Mouse (Mus musculus): Measurements from ENCODE around the gene Olfr1228. TPM values are rescaled to one million over a fixed set of nuclear protein-coding genes. Genes with fewer than 3 reads are reported as not detected.

The Olfr1228 gene
- polyA plus RNA-seq (2014; fragmentation: Nextera tagmentation; extraction: Ambion mirVana): not detected in 2 replicates

DNA sequence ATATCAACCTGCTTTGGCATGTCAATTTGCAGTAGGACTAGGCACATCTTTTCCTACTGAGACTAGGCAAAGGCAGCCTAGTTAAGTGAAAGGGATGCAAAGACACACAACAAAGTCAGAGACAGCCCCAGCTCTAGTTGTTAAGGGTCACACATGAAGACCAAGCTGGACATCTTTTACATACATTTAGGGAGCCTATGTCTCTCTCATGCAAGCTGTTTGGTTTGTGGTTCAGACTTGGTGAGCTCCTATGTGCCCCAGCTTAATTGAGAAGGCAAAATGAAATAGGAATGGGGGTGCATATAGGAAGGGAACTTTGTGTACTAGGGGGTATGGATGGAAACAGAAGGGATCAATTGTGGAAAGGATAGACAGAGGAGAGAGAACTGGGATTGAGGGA, at the start of gene Olfr1228:
TSS of gene Olfr1228 (minus strand) at position 101 of the 400 bp plus-strand sequence.
- Histone ChIP-seq H3K4me2 (ENCODE audit: low read depth) (no peak within 1 kb of the TSS), H3K9me3 (ENCODE audit: control insufficient read depth, low read length) (no peaks in the 10 kb centered on the region), H3K27ac (ENCODE audit: low read depth, low read length) (no peak within 1 kb of the TSS), H3K4me1 (ENCODE audit: control insufficient read depth, insufficient read depth, low read length) (no peaks in the 10 kb centered on the region), H3K4me3 (ENCODE audit: low read depth, low read length) (no peak within 1 kb of the TSS), H3K27me3 (ENCODE audit: control insufficient read depth, insufficient read depth, low read length) (no peaks in the 10 kb centered on the region), H3K9ac (ENCODE audit: low read length) (no peak within 1 kb of the TSS), H3K36me3 (ENCODE audit: control insufficient read depth, insufficient read depth, low read length) (no peaks in the 10 kb centered on the region)
- ATAC-seq (ENCODE audit: insufficient read depth, low FRiP score, low TSS enrichment) (no peak), DNase-seq (ENCODE audit: low spot score) (no peak)

DNA sequence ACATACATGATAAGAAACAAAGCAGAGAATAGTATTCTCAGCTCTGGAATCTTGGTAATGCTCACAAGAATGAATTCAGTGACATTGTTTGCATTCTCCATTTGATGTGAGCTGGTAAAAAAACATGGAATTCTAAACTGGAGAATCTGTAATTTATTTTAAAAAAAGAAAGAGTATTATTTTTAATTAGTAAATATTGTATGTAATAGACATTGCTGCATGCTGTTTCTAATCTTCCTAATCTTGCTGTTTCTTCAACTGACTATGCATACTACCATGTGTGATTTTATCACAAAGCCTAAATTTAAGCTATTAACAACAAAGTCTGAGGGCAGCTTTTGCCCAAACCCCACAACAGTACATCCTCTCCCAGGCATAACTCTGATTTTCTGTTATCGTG, 43.3 kb upstream of the Olfr1228 start, which contains the start of gene Olfr1230:
TSS of gene Olfr1230 (minus strand) at position 101 of the 400 bp plus-strand sequence.
- no peak for DNase-seq (ENCODE audit: low spot score)
- Histone ChIP-seq H3K36me3 (ENCODE audit: control insufficient read depth, insufficient read depth, low read length) (no peaks in the 10 kb centered on the region), H3K27me3 (ENCODE audit: control insufficient read depth, insufficient read depth, low read length) (no peaks in the 10 kb centered on the region), H3K9ac (ENCODE audit: low read length) (no peak within 1 kb of the TSS), H3K4me1 (ENCODE audit: control insufficient read depth, insufficient read depth, low read length) (no peaks in the 10 kb centered on the region), H3K4me3 (ENCODE audit: low read depth, low read length) (no peak within 1 kb of the TSS), H3K9me3 (ENCODE audit: control insufficient read depth, low read length) (no peaks in the 10 kb centered on the region), H3K27ac (ENCODE audit: low read depth, low read length) (no peak within 1 kb of the TSS), H3K4me2 (ENCODE audit: low read depth) (no peak within 1 kb of the TSS)
- WGBS: 93% methylated on average over 1 of the region's 1 CpGs
- ATAC-seq (ENCODE audit: insufficient read depth, low FRiP score, low TSS enrichment): no peak

DNA sequence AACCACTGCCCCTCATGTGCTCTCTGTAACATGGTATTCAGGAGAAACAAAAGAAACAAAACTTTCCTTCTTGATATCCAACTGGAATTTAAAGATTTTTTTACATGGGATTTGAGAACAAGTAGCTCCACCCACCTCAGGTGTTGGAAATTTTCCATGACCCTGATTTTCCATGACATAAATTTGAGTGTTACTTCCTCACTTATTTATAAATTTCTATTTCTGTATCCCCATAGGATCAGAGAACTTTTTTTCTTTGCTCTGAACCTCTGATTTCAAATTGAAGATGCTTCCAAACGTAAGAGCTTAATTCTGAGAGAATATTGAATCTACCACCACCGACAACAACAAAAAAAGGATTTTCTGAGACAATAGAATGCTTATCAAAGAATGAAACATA, 34.1 kb upstream of the Olfr1228 start, which contains the start of gene Olfr1229:
TSS of gene Olfr1229 (minus strand) at position 101 of the 400 bp plus-strand sequence.
- Histone ChIP-seq H3K9ac (ENCODE audit: low read length) (no peak within 1 kb of the TSS), H3K27ac (ENCODE audit: low read depth, low read length) (no peak within 1 kb of the TSS)
- ATAC-seq (ENCODE audit: insufficient read depth, low FRiP score, low TSS enrichment): no peak

DNA sequence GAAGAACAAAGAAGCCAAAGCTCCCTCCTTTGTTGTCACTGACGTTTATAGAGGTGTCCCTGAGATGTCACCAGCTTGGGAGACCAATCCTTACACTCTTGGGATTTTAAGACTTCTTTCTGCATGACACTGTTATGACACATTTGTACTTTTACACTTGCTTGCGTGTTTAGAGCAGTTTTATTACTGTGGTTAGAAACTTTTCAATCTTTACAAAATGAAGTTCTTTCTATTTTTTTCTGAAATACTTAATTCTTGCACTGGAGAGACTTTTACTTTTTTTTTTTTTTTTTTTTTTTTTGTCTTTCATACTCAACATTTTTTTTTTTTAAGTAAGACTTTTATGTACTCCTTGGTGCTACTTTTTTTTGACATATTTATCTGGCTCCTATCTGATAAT, 53.9 kb downstream of the Olfr1228 start, which contains the start of gene Olfr1226:
TSS of gene Olfr1226 (minus strand) at position 101 of the 400 bp plus-strand sequence.
- no peak within 1 kb of the TSS for H3K27ac ChIP-seq (ENCODE audit: low read depth, low read length)
- no peaks in the 10 kb centered on the region for H3K9me3 ChIP-seq (ENCODE audit: control insufficient read depth, low read length)
- H3K36me3 ChIP-seq (ENCODE audit: control insufficient read depth, insufficient read depth, low read length): no peaks in the 10 kb centered on the region
- no peaks in the 10 kb centered on the region for H3K27me3 ChIP-seq (ENCODE audit: control insufficient read depth, insufficient read depth, low read length)
- 70% methylated on average over 2 of the region's 2 CpGs for WGBS
- no peak within 1 kb of the TSS for H3K4me2 ChIP-seq (ENCODE audit: low read depth)
- no peak within 1 kb of the TSS for H3K9ac ChIP-seq (ENCODE audit: low read length)
- DNase-seq (ENCODE audit: low spot score) (no peak), ATAC-seq (ENCODE audit: insufficient read depth, low FRiP score, low TSS enrichment) (no peak)
- H3K4me1 ChIP-seq (ENCODE audit: control insufficient read depth, insufficient read depth, low read length): no peaks in the 10 kb centered on the region
- H3K4me3 ChIP-seq (ENCODE audit: low read depth, low read length): no peak within 1 kb of the TSS

More for the DNA sequence above, 34.1 kb upstream of the Olfr1228 start, which contains the start of gene Olfr1229:
- Histone ChIP-seq H3K9me3 (ENCODE audit: control insufficient read depth, low read length) (no peaks in the 10 kb centered on the region), H3K4me1 (ENCODE audit: control insufficient read depth, insufficient read depth, low read length) (no peaks in the 10 kb centered on the region), H3K4me3 (ENCODE audit: low read depth, low read length) (no peak within 1 kb of the TSS), H3K27me3 (ENCODE audit: control insufficient read depth, insufficient read depth, low read length) (no peaks in the 10 kb centered on the region), H3K36me3 (ENCODE audit: control insufficient read depth, insufficient read depth, low read length) (no peaks in the 10 kb centered on the region), H3K4me2 (ENCODE audit: low read depth) (no peak within 1 kb of the TSS)
- no peak for DNase-seq (ENCODE audit: low spot score)
- 84% methylated on average over 2 of the region's 2 CpGs for WGBS

Other genes with a start within 250 kb of the Olfr1228 start
- not detected in 2 replicates for gene Olfr1215, start 247.1 kb downstream of the Olfr1228 start, polyA plus RNA-seq (2014; fragmentation: Nextera tagmentation; extraction: Ambion mirVana)
- not detected in 2 replicates for gene Olfr1216, start 235.7 kb downstream of the Olfr1228 start, polyA plus RNA-seq (2014; fragmentation: Nextera tagmentation; extraction: Ambion mirVana)
- not detected in 2 replicates for gene Olfr1217, start 222.0 kb downstream of the Olfr1228 start, polyA plus RNA-seq (2014; fragmentation: Nextera tagmentation; extraction: Ambion mirVana)
- gene Olfr1218, start 192.9 kb downstream of the Olfr1228 start, polyA plus RNA-seq (2014; fragmentation: Nextera tagmentation; extraction: Ambion mirVana): not detected in 2 replicates
- not detected in 2 replicates for gene Olfr1219, start 170.5 kb downstream of the Olfr1228 start, polyA plus RNA-seq (2014; fragmentation: Nextera tagmentation; extraction: Ambion mirVana)
- not detected in 2 replicates for gene Olfr1220, start 147.2 kb downstream of the Olfr1228 start, polyA plus RNA-seq (2014; fragmentation: Nextera tagmentation; extraction: Ambion mirVana)
- not detected in 2 replicates for gene Olfr1221, start 136.8 kb downstream of the Olfr1228 start, polyA plus RNA-seq (2014; fragmentation: Nextera tagmentation; extraction: Ambion mirVana)
- gene Olfr1222, start 121.0 kb downstream of the Olfr1228 start, polyA plus RNA-seq (2014; fragmentation: Nextera tagmentation; extraction: Ambion mirVana): not detected in 2 replicates
- not detected in 2 replicates for gene Olfr1223, start 102.5 kb downstream of the Olfr1228 start, polyA plus RNA-seq (2014; fragmentation: Nextera tagmentation; extraction: Ambion mirVana)
- not detected in 2 replicates for gene Olfr1224-ps1, start 90.0 kb downstream of the Olfr1228 start, polyA plus RNA-seq (2014; fragmentation: Nextera tagmentation; extraction: Ambion mirVana)
- gene Olfr1225, start 79.4 kb downstream of the Olfr1228 start, polyA plus RNA-seq (2014; fragmentation: Nextera tagmentation; extraction: Ambion mirVana): not detected in 2 replicates
- gene Olfr1226, start 54.0 kb downstream of the Olfr1228 start, polyA plus RNA-seq (2014; fragmentation: Nextera tagmentation; extraction: Ambion mirVana): not detected in 2 replicates
- gene Olfr1229, start 34.0 kb upstream of the Olfr1228 start, polyA plus RNA-seq (2014; fragmentation: Nextera tagmentation; extraction: Ambion mirVana): not detected in 2 replicates
- gene Olfr1230, start 43.2 kb upstream of the Olfr1228 start, polyA plus RNA-seq (2014; fragmentation: Nextera tagmentation; extraction: Ambion mirVana): not detected in 2 replicates
- gene Olfr1231, start 53.0 kb upstream of the Olfr1228 start, polyA plus RNA-seq (2014; fragmentation: Nextera tagmentation; extraction: Ambion mirVana): not detected in 2 replicates
- gene Olfr1232, start 75.6 kb upstream of the Olfr1228 start, polyA plus RNA-seq (2014; fragmentation: Nextera tagmentation; extraction: Ambion mirVana): not detected in 2 replicates
- not detected in 2 replicates for gene Olfr1233, start 88.3 kb upstream of the Olfr1228 start, polyA plus RNA-seq (2014; fragmentation: Nextera tagmentation; extraction: Ambion mirVana)
- not detected in 2 replicates for gene Olfr1234, start 110.8 kb upstream of the Olfr1228 start, polyA plus RNA-seq (2014; fragmentation: Nextera tagmentation; extraction: Ambion mirVana)
- gene Olfr1238, start 155.6 kb upstream of the Olfr1228 start, polyA plus RNA-seq (2014; fragmentation: Nextera tagmentation; extraction: Ambion mirVana): not detected in 2 replicates
- not detected in 2 replicates for gene Olfr1239, start 166.3 kb upstream of the Olfr1228 start, polyA plus RNA-seq (2014; fragmentation: Nextera tagmentation; extraction: Ambion mirVana)
- not detected in 2 replicates for gene Olfr1240, start 188.9 kb upstream of the Olfr1228 start, polyA plus RNA-seq (2014; fragmentation: Nextera tagmentation; extraction: Ambion mirVana)
- not detected in 2 replicates for gene Olfr1241, start 233.1 kb upstream of the Olfr1228 start, polyA plus RNA-seq (2014; fragmentation: Nextera tagmentation; extraction: Ambion mirVana)
- gene Olfr1242, start 244.3 kb upstream of the Olfr1228 start, polyA plus RNA-seq (2014; fragmentation: Nextera tagmentation; extraction: Ambion mirVana): not detected in 2 replicates

Data from neural tube, embryonic 11.5 days (tissue).